Mouse (Mus musculus) MEL (cell line): ENCODE data around the gene Emp3.

Experiments
- MAZ ChIP-seq: IDR thresholded peaks from 2 replicates; pipeline ENCODE4 v1.6.1; 2012; ENCODE audit warnings: low read depth, mild to moderate bottlenecking, inconsistent platforms, low read length, improper control_type of control experiment
- NELFE ChIP-seq: IDR thresholded peaks from 2 replicates; pipeline ENCODE4 v1.6.1; 2011; ENCODE audit warnings: low read depth, low read length, improper control_type of control experiment
- POLR2AphosphoS5 ChIP-seq: IDR thresholded peaks from 2 replicates; pipeline ENCODE4 v1.6.1; 2012; ENCODE audit warnings: low read depth, borderline replicate concordance, mild to moderate bottlenecking, inconsistent platforms, low read length, moderate library complexity, mixed read lengths

GRCm38 (mm10) chr7:45881011-45881410 lies 40.2 kb downstream of the Emp3 start:
- TF ChIP-seq MAZ: no peak
- no peak for TF ChIP-seq POLR2AphosphoS5
- no peak for TF ChIP-seq NELFE
